ENCODE assay signal across 8 mouse cellular contexts in genomic region chr2:25371764-25372643, GRCm38 (mm10). TPM values are rescaled to one million over a fixed set of nuclear protein-coding genes. Genes with fewer than 3 reads are reported as not detected.
DNase-seq lines count a peak whose midpoint lies in the region; ATAC-seq lines count a peak whose summit lies in the region.

Gene Sapcd2 (plus strand): TSS chr2:25372321.

- no peaks in the 10 kb centered on the region for H3K36me3 ChIP-seq in hindbrain, embryonic 13.5 days

- peak within 1 kb of the TSS; percentile 71 for H3K4me3 ChIP-seq in hindbrain, embryonic 13.5 days

- no peaks in the 10 kb centered on the region for H3K9me3 ChIP-seq in hindbrain, embryonic 13.5 days

- WGBS in hindbrain, embryonic 13.5 days: under 1% methylated on average over 65 of the region's 65 CpGs

- peak; percentile 90 for ATAC-seq in hindbrain, embryonic 13.5 days (ENCODE audit: low FRiP score)

- peak within 1 kb of the TSS; percentile 97 for H3K4me2 ChIP-seq in hindbrain, embryonic 13.5 days

- H3K9ac ChIP-seq in hindbrain, embryonic 13.5 days: peak within 1 kb of the TSS; percentile 76

- DNase-seq in T-cell, adult 2 months (ENCODE audit: low spot score): peak; percentile 88
- DNase-seq in cerebellum, postnatal 14 days: peak; percentile 87 to 92
- DNase-seq in frontal cortex, postnatal 14 days (ENCODE audit: low spot score in 2 of 2): peak; percentile 83 to 86
- DNase-seq in layer of hippocampus, postnatal 14 days (ENCODE audit: low spot score in 2 of 2): peak; percentile 83 to 92
- peak; percentile 90 for DNase-seq in lung, postnatal 10 days
- peak; percentile 65 for DNase-seq in ovary, postnatal 14 days (ENCODE audit: low spot score)
- DNase-seq in thymus, postnatal 10 days (ENCODE audit: low spot score in 2 of 2): peak; percentile 71

- peak within 1 kb of the TSS; percentile 78 for H3K27ac ChIP-seq in hindbrain, embryonic 13.5 days

- peaks cover 36% of the 10 kb centered on the region for H3K27me3 ChIP-seq in hindbrain, embryonic 13.5 days

- peaks cover 22% of the 10 kb centered on the region for H3K4me1 ChIP-seq in hindbrain, embryonic 13.5 days (replicated peaks)

RNA-seq across cellular contexts. Expression of gene Sapcd2, which starts in this region (rescaled TPM):
- polyA plus RNA-seq in hindbrain, embryonic 13.5 days (2015; fragmentation: Nextera tagmentation; extraction: Ambion mirVana): 9.6 and 16.5 TPM in 2 replicates
- 10 to 100 TPM; 11.9 to 15.3 TPM for total RNA-seq in layer of hippocampus, postnatal 14 days (2021)

Comparison
In these comparisons a context has a peak if more than half of its experiments do, and no peak if none do; other contexts are left out.
1. Peak in every context shown above with its lines: DNase-seq, ATAC-seq, H3K4me3 ChIP-seq and H3K27ac ChIP-seq.